Mouse (Mus musculus): ENCODE results near the gene Frmd6. TPM values are rescaled to one million over a fixed set of nuclear protein-coding genes. Genes with fewer than 3 reads are reported as not detected.

Frmd6 gene
- total RNA-seq, 2 experiments from 2014 or later = 14.2 to 14.4 TPM

- intact Hi-C loops (cut with DNase I) = loop anchor here (5.0 kb wide), 1 partner anchor 58 kb away; the partner anchor contains the start of gene Frmd6
- DNase-seq = no peak
Observed at GRCm38 (mm10) chr12:70884973-70885372, 59.7 kb downstream of the Frmd6 start.

GRCm38 (mm10) chr12:70885576-70885975, 60.3 kb downstream of the Frmd6 start:
- no peak for DNase-seq
- intact Hi-C loops (cut with DNase I) = no loop called here

GRCm38 (mm10) chr12:70890405-70890804, 65.1 kb downstream of the Frmd6 start:
- intact Hi-C loops (cut with DNase I) = no loop called here
- DNase-seq = no peak

GRCm38 (mm10) chr12:70890874-70891470, 65.7 kb downstream of the Frmd6 start:
- intact Hi-C loops (cut with DNase I) = no loop called here
- no peak for DNase-seq

- intact Hi-C loops (cut with DNase I) = no loop called here
- DNase-seq = no peak
Observed at GRCm38 (mm10) chr12:70895275-70895674, 70.0 kb downstream of the Frmd6 start.

GRCm38 (mm10) chr12:70896068-70896467, 70.8 kb downstream of the Frmd6 start:
- DNase-seq = no peak
- intact Hi-C loops (cut with DNase I) = no loop called here

GRCm38 (mm10) chr12:70897434-70897833, 72.1 kb downstream of the Frmd6 start:
- DNase-seq = no peak
- intact Hi-C loops (cut with DNase I) = no loop called here

- no peak for DNase-seq
- intact Hi-C loops (cut with DNase I) = no loop called here
Observed at GRCm38 (mm10) chr12:70898450-70898849, 73.1 kb downstream of the Frmd6 start.

GRCm38 (mm10) chr12:70904471-70904870, 79.2 kb downstream of the Frmd6 start:
- no peak for DNase-seq
- intact Hi-C loops (cut with DNase I) = loop anchor here (10.0 kb wide), 1 partner anchor 230 kb away; no protein-coding TSS in a partner anchor

- intact Hi-C loops (cut with DNase I) = loop anchor here (10.0 kb wide), 1 partner anchor 232 kb away; no protein-coding TSS in a partner anchor
- no peak for DNase-seq
Observed at GRCm38 (mm10) chr12:70906867-70907266, 81.6 kb downstream of the Frmd6 start.

- intact Hi-C loops (cut with DNase I) = loop anchor here (10.0 kb wide), 1 partner anchor 233 kb away; no protein-coding TSS in a partner anchor
- no peak for DNase-seq
Observed at GRCm38 (mm10) chr12:70907651-70908050, 82.3 kb downstream of the Frmd6 start.

GRCm38 (mm10) chr12:70908076-70908475, 82.8 kb downstream of the Frmd6 start:
- intact Hi-C loops (cut with DNase I) = loop anchor here (10.0 kb wide), 1 partner anchor 233 kb away; no protein-coding TSS in a partner anchor
- DNase-seq = no peak

- DNase-seq = peak; percentile 76 to 77
- intact Hi-C loops (cut with DNase I) = loop anchor here (5.0 to 10.0 kb wide), 3 partner anchors 83 to 675 kb away; partner anchors contain the start of genes Frmd6 and Pygl
Observed at GRCm38 (mm10) chr12:70910241-70910720, 85.0 kb downstream of the Frmd6 start.

- DNase-seq = peak; percentile 74 to 76
- intact Hi-C loops (cut with DNase I) = loop anchor here (1.0 to 10.0 kb wide), 4 partner anchors 84 to 676 kb away; partner anchors contain the start of genes Frmd6 and Pygl
Observed at GRCm38 (mm10) chr12:70911029-70911428, 85.7 kb downstream of the Frmd6 start.

- intact Hi-C loops (cut with DNase I) = loop anchor here (1.0 to 10.0 kb wide), 4 partner anchors 85 to 677 kb away; partner anchors contain the start of genes Frmd6 and Pygl
Observed at GRCm38 (mm10) chr12:70911676-70912379, 86.5 kb downstream of the Frmd6 start.

GRCm38 (mm10) chr12:70913429-70913828, 88.1 kb downstream of the Frmd6 start:
- intact Hi-C loops (cut with DNase I) = loop anchor here (5.0 to 10.0 kb wide), 3 partner anchors 86 to 679 kb away; partner anchors contain the start of genes Frmd6 and Pygl
- peak; percentile 69 to 74 for DNase-seq

More at GRCm38 (mm10) chr12:70911676-70912379, 86.5 kb downstream of the Frmd6 start:
- DNase-seq = no peak

- DNase-seq = no peak
- intact Hi-C loops (cut with DNase I) = loop anchor here (5.0 to 10.0 kb wide), 3 partner anchors 87 to 680 kb away; partner anchors contain the start of genes Frmd6 and Pygl
Observed at GRCm38 (mm10) chr12:70914387-70914786, 89.1 kb downstream of the Frmd6 start.

GRCm38 (mm10) chr12:70929781-70930180, 104.5 kb downstream of the Frmd6 start:
- intact Hi-C loops (cut with DNase I) = no loop called here
- no peak for DNase-seq

- intact Hi-C loops (cut with DNase I) = no loop called here
- DNase-seq = no peak
Observed at GRCm38 (mm10) chr12:70937150-70937549, 111.8 kb downstream of the Frmd6 start.

- peak; percentile 89 to 94 for DNase-seq
- intact Hi-C loops (cut with DNase I) = no loop called here
Observed at GRCm38 (mm10) chr12:70937571-70938384, 112.5 kb downstream of the Frmd6 start, which contains the start of gene Actr10. Actr10 (plus strand) TSS chr12:70937857.

Measured in gastrocnemius, postnatal 36 days (tissue).